ENCODE assay signal across 19 mouse cellular contexts in genomic region chr13:111655273-111655672, GRCm38 (mm10). TPM values are rescaled to one million over a fixed set of nuclear protein-coding genes. Genes with fewer than 3 reads are reported as not detected.
DNase-seq lines count a peak whose midpoint lies in the region; ATAC-seq and TF ChIP-seq lines count a peak whose summit lies in the region.
"Had no signal": no experiment of that assay in that cellular context is flagged by ENCODE, and none has a peak within 500 bp of the region (broad histone marks: within the 10 kb centered on the region; RNA-seq: fewer than 3 reads in every experiment).

No protein-coding gene starts in this region.

- 19% methylated on average over 4 of the region's 4 CpGs for WGBS in bone marrow, adult 2 months
- 66% methylated on average over 4 of the region's 4 CpGs for WGBS in liver, embryonic 14.5 days (ENCODE audit: insufficient replicate concordance)
- WGBS in forebrain, embryonic 16.5 days, result 89% methylated on average over 4 of the region's 4 CpGs

- TF ChIP-seq POLR2A in bone marrow, adult 2 months (IDR thresholded peaks at IDR 0.05; ENCODE audit: borderline replicate concordance, control insufficient read depth, low read depth, low read length), result no peak

- peaks cover 6% of the 10 kb centered on the region for H3K4me1 ChIP-seq in bone marrow, adult 2 months (ENCODE audit: control insufficient read depth, insufficient read depth, low read length)
- H3K4me1 ChIP-seq in liver, embryonic 14.5 days (replicated peaks; ENCODE audit: control insufficient read depth in 2 of 2, insufficient read depth in 2 of 2, low read length in 1 of 2), result peaks cover 45 to 47% of the 10 kb centered on the region in 2 experiments
- no peaks in the 10 kb centered on the region for H3K4me1 ChIP-seq in forebrain, embryonic 16.5 days (replicated peaks; ENCODE audit: control insufficient read depth, insufficient read depth, low read length)
- H3K4me1 ChIP-seq: midbrain, embryonic 10.5 days had no signal

- H3K27me3 ChIP-seq in liver, embryonic 14.5 days (ENCODE audit: control insufficient read depth, insufficient read depth, low read length), result no peaks in the 10 kb centered on the region
- no peaks in the 10 kb centered on the region for H3K27me3 ChIP-seq in forebrain, embryonic 16.5 days (replicated peaks; ENCODE audit: control insufficient read depth, insufficient read depth, low read length)
- H3K27me3 ChIP-seq: embryonic facial prominence, embryonic 15.5 days had no signal

- peak; percentile 53 for ATAC-seq in CD4-positive, CD25-positive, alpha-beta regulatory T cell, adult 4 months
- no peak for ATAC-seq in liver, embryonic 14.5 days (ENCODE audit: insufficient read depth)
- ATAC-seq in forebrain, embryonic 16.5 days, result no peak
- ATAC-seq: Patski had no signal

- TF ChIP-seq CTCF in bone marrow, adult 2 months (IDR thresholded peaks at IDR 0.05; ENCODE audit: control insufficient read depth, insufficient read depth, low read length), result no peak
- TF ChIP-seq CTCF in liver, embryonic 14.5 days (IDR thresholded peaks at IDR 0.05; ENCODE audit: low read depth), result no peak

- no peak for TF ChIP-seq EP300 in liver, embryonic 14.5 days (IDR thresholded peaks at IDR 0.05; ENCODE audit: low read depth)

- H3K4me3 ChIP-seq in bone marrow, adult 2 months (replicated peaks; ENCODE audit: control insufficient read depth, low read depth, low read length), result peak overlapping the region; percentile 28
- no peak overlapping the region for H3K4me3 ChIP-seq in liver, embryonic 14.5 days (ENCODE audit: insufficient read depth in 1 of 2, low read depth in 2 of 2, low read length in 2 of 2)
- no peak overlapping the region for H3K4me3 ChIP-seq in forebrain, embryonic 16.5 days (replicated peaks; ENCODE audit: low read length)
- H3K4me3 ChIP-seq: embryonic facial prominence, embryonic 15.5 days; forebrain, embryonic 10.5 days; midbrain, embryonic 10.5 days had no signal

- no peaks in the 10 kb centered on the region for H3K9me3 ChIP-seq in liver, embryonic 14.5 days (ENCODE audit: control insufficient read depth, low read length)
- H3K9me3 ChIP-seq in forebrain, embryonic 16.5 days (ENCODE audit: control insufficient read depth, low read length), result no peaks in the 10 kb centered on the region
- H3K9me3 ChIP-seq: embryonic facial prominence, embryonic 15.5 days; forebrain, embryonic 10.5 days; midbrain, embryonic 10.5 days had no signal

- peak overlapping the region; percentile 77 for H3K4me2 ChIP-seq in liver, embryonic 14.5 days (ENCODE audit: low read depth)
- no peak overlapping the region for H3K4me2 ChIP-seq in forebrain, embryonic 16.5 days (ENCODE audit: low read length)
- H3K4me2 ChIP-seq: embryonic facial prominence, embryonic 15.5 days; hindbrain, embryonic 14.5 days had no signal

- H3K27ac ChIP-seq in bone marrow, adult 2 months (ENCODE audit: control insufficient read depth, insufficient read depth, low read depth, low read length, poor library complexity), result no peak overlapping the region
- no peak overlapping the region; the same call in 1 of the 2 replicates for H3K27ac ChIP-seq in liver, embryonic 14.5 days
- no peak overlapping the region for H3K27ac ChIP-seq in forebrain, embryonic 16.5 days (ENCODE audit: low read length)
- H3K27ac ChIP-seq: embryonic facial prominence, embryonic 15.5 days; forebrain, embryonic 10.5 days; hindbrain, embryonic 14.5 days; midbrain, embryonic 10.5 days had no signal

- H3K9ac ChIP-seq in liver, embryonic 14.5 days (replicated peaks), result 0 out of 2 replicates have a peak overlapping the region, but pooled peaks have one; percentile 9
- H3K9ac ChIP-seq in forebrain, embryonic 16.5 days (replicated peaks; ENCODE audit: low read depth, low read length), result no peak overlapping the region
- H3K9ac ChIP-seq: embryonic facial prominence, embryonic 15.5 days; hindbrain, embryonic 14.5 days had no signal

- no peak for DNase-seq in liver, embryonic 14.5 days (ENCODE audit: low read depth in 3 of 3, low spot score in 3 of 3)
- peak; percentile 39 for DNase-seq in naive thymus-derived CD4-positive, alpha-beta T cell, adult 2 months (ENCODE audit: low read depth)
- DNase-seq in ovary, postnatal 36 days (ENCODE audit: low spot score), result no peak
- no peak for DNase-seq in spleen, postnatal 14 days (ENCODE audit: low spot score in 2 of 2)
- DNase-seq: adrenal gland, postnatal 36 days; cerebellum, adult 9-10 months; gastrocnemius, postnatal 14 days; kidney, adult 11 months; kidney, postnatal 25 days; layer of hippocampus, adult 9-11 months; lung, postnatal 14 days had no signal

- H3K36me3 ChIP-seq in liver, embryonic 14.5 days (replicated peaks; ENCODE audit: control insufficient read depth, insufficient read depth, low read depth), result no peaks in the 10 kb centered on the region
- no peaks in the 10 kb centered on the region for H3K36me3 ChIP-seq in forebrain, embryonic 16.5 days (ENCODE audit: control insufficient read depth, insufficient read depth)
- H3K36me3 ChIP-seq: embryonic facial prominence, embryonic 15.5 days; forebrain, embryonic 10.5 days; midbrain, embryonic 10.5 days had no signal

RNA-seq across cellular contexts. Expression of gene Mier3, which starts 25.5 kb away (rescaled TPM):
- 10 to 100 TPM; 12.3 to 16.5 TPM for polyA plus RNA-seq in CD4-positive, CD25-positive, alpha-beta regulatory T cell, adult 4 months (2017; shearing (Covaris generic))
- polyA plus RNA-seq in bone marrow, adult 2 months (2011; ENCODE audit: insufficient read depth, insufficient read length, low replicate concordance, missing spikeins), result 15.3 and 22.4 TPM in 2 replicates
- polyA plus RNA-seq in liver, embryonic 14.5 days (2012; rRNA removed), result 7.2 and 7.8 TPM in 2 replicates
- 16.5 and 17.7 TPM in 2 replicates for polyA plus RNA-seq in liver, embryonic 14.5 days (2014; fragmentation: Nextera tagmentation; extraction: Ambion mirVana)
- 21.1 and 24.4 TPM in 2 replicates for polyA plus RNA-seq in forebrain, embryonic 16.5 days (2015; fragmentation: Nextera tagmentation; extraction: Ambion mirVana)
